ENCODE assay signal across 11 mouse cellular contexts in genomic region chr1:92079982-92080537, GRCm38 (mm10).
DNase-seq lines count a peak whose midpoint lies in the region.
"Had no signal": no experiment of that assay in that cellular context is flagged by ENCODE, and none has a peak within 500 bp of the region (broad histone marks: within the 10 kb centered on the region; RNA-seq: fewer than 3 reads in every experiment).

No protein-coding gene starts in this region.

- DNase-seq in kidney, postnatal 10 days: peak; percentile 35
- no peak for DNase-seq in kidney, adult 9 months
- DNase-seq in c-Kit-positive CD71-negative TER-119-negative erythroid progenitor cells, embryonic 14.5 days (ENCODE audit: low read depth): peak; percentile 72
- DNase-seq in thymus, postnatal 10 days (ENCODE audit: low spot score in 2 of 2): peak; percentile 74 to 82
- DNase-seq in adrenal gland, postnatal 25 days: no peak
- DNase-seq in urinary bladder, postnatal 10 days (ENCODE audit: low spot score): no peak
- DNase-seq in cerebellum, postnatal 10 days: no peak
- DNase-seq: cerebellum, adult 18-20 months had no signal

- peaks cover 69% of the 10 kb centered on the region for H3K79me2 ChIP-seq in macrophage (ENCODE audit: inconsistent target)

- 12% methylated on average over 11 of the region's 11 CpGs for WGBS in macrophage (ENCODE audit: missing documents)

- no peaks in the 10 kb centered on the region for H3K36me3 ChIP-seq in macrophage (ENCODE audit: inconsistent target)

- no peak overlapping the region for H3K4me3 ChIP-seq in macrophage (ENCODE audit: inconsistent target)

- peak overlapping the region; percentile 62 for H3K27ac ChIP-seq in macrophage
- H3K27ac ChIP-seq: hindbrain, postnatal 0 days; liver, embryonic 14.5 days had no signal

Comparison
In these comparisons a context has a peak if more than half of its experiments do, and no peak if none do; other contexts are left out.
1. DNase-seq: peak in kidney, postnatal 10 days (single experiment), c-Kit-positive CD71-negative TER-119-negative erythroid progenitor cells, embryonic 14.5 days (single experiment) and thymus, postnatal 10 days (2 of 2); none in kidney, adult 9 months (single experiment), adrenal gland, postnatal 25 days (single experiment), urinary bladder, postnatal 10 days (single experiment) and cerebellum, postnatal 10 days (0 of 2).